Mouse (Mus musculus) hindbrain, embryonic 16.5 days (tissue): ENCODE data around the gene 1700001C19Rik. TPM values are rescaled to one million over a fixed set of nuclear protein-coding genes. Genes with fewer than 3 reads are reported as not detected.
A peak's percentile ranks its signal among the peaks of the same experiment; 100 is the strongest.

Experiments used
- ATAC-seq: fragments of 200-750 bp; cut with Nextera tagmentation; 2 replicates; pipeline ENCODE4 v1.8.0; 2017; ENCODE audit warnings: moderate TSS enrichment, moderate library complexity
- H3K27ac ChIP-seq: fragments of 300-500 bp; sonication (generic); 2 replicates; pipeline ENCODE4 v1.5.1; 2014; ENCODE audit warnings: low read depth, mild to moderate bottlenecking, control low read depth, low read length, moderate library complexity
- H3K27me3 ChIP-seq: fragments of 300-500 bp; sonication (generic); replicated peaks from 2 replicates; pipeline ENCODE4 v1.6.1; 2014; ENCODE audit warnings: low read length; ENCODE audit not compliant: control insufficient read depth, insufficient read depth
- H3K36me3 ChIP-seq: fragments of 300-500 bp; sonication (generic); 2 replicates; pipeline ENCODE4 v1.6.1; 2014; ENCODE audit warnings: mild to moderate bottlenecking, low read length, moderate library complexity, mixed read lengths; ENCODE audit not compliant: control insufficient read depth, insufficient read depth
- H3K4me1 ChIP-seq: fragments of 300-500 bp; sonication (generic); 2 replicates; pipeline ENCODE4 v1.6.1; 2014; ENCODE audit warnings: low read depth, low read length; ENCODE audit not compliant: control insufficient read depth, insufficient read depth
- H3K4me2 ChIP-seq: fragments of 300-500 bp; sonication (generic); 2 replicates; pipeline ENCODE4 v1.6.1; 2014; ENCODE audit warnings: mild to moderate bottlenecking, low read length, control low read depth, moderate library complexity
- H3K4me3 ChIP-seq: fragments of 300-500 bp; sonication (generic); 2 replicates; pipeline ENCODE4 v1.5.1; 2014; ENCODE audit warnings: mild to moderate bottlenecking, low read length, control low read depth, moderate library complexity
- H3K9ac ChIP-seq: fragments of 300-500 bp; sonication (generic); 2 replicates; pipeline ENCODE4 v1.6.1; 2014; ENCODE audit warnings: low read depth, mild to moderate bottlenecking, control low read depth, low read length, moderate library complexity
- H3K9me3 ChIP-seq: fragments of 300-500 bp; sonication (generic); 2 replicates; pipeline ENCODE4 v1.6.1; 2014; ENCODE audit warnings: mild to moderate bottlenecking, low read length, moderate library complexity; ENCODE audit not compliant: control insufficient read depth
- WGBS: fragments of 180-500 bp; shearing (Covaris S2); extraction: QIAGEN DNeasy Blood & Tissue Kit; methylation state at CpG from one replicate; pipeline ENCODE4 v1.1.7; 2014; 5-methylcytosine and 5-hydroxymethylcytosine counted together
- polyA plus RNA-seq: library from polyadenylated mRNA; unstranded; fragments of >200 nt; fragmentation: Nextera tagmentation; extraction: Ambion mirVana; gene quantifications from 2 replicates; pipeline ENCODE4 v1.2.1, GENCODE M21; 2015

Gene 1700001C19Rik
- polyA plus RNA-seq = 0.62 and 1.1 TPM in 2 replicates

DNA sequence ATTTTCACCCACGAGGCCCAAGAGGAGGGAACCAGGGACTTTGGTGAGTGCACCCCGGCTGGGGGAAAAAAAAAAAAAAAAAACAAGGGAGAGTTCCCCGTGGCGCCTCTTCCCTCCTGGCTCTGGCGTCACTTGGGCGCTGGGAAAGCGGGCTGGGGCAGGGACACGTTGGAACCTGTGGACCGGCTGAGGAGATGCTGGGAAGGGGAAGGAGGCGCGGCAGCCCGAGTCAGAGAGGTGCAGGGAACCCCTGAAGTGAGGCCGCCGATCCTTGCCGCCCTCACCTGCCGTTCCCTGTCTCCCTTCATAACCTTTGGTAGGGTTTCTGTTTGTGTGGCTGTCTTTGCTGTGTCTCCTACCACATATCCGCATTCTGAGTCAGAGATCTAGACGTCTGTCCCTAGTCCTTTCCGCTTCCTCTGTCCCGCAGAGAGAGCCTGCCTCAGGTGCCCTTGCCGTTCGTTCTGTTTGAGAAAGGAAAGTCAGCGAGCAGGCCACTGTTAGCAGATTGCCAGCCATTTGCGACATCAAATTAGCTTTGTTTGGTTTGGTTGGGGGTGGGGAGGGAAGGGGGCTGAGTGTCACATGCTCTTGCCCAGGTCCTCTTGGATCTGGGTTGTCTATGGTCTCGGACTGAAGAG is at the start of gene 1700001C19Rik:
TSS of gene 1700001C19Rik (minus strand) at position 470 of the 641 bp plus-strand sequence.
- Histone ChIP-seq H3K4me2 (peak within 1 kb of the TSS; percentile 91), H3K4me1 (peaks cover 12% of the 10 kb centered on the region), H3K36me3 (no peaks in the 10 kb centered on the region), H3K27ac (no peak within 1 kb of the TSS), H3K27me3 (peaks cover 13% of the 10 kb centered on the region), H3K9me3 (no peaks in the 10 kb centered on the region), H3K9ac (peak within 1 kb of the TSS; percentile 60), H3K4me3 (peak within 1 kb of the TSS; percentile 47)
- no peak for ATAC-seq
- 3% methylated on average over 24 of the region's 25 CpGs for WGBS

DNA sequence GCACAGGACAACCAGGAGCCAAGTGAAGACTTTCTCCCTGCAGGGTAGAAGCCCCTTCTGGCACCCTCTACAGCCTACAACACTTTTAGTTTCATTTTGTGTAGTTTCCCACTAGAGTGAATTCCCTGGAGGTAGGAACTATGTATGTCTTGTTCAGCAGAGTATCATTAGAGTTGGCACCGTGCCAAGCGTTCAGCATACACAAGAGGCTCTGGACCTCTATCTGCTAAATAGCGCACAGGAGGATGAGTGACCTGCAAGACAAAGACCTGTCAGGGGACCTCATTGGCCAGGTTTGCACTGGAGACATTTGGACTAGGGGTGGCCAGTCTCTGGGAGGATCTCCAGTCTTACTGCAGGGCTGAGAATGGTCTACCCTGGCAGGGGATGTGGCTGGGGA is 48.6 kb upstream of the 1700001C19Rik start:
- Histone ChIP-seq H3K9ac (no peak overlapping the region), H3K4me1 (no peaks in the 10 kb centered on the region), H3K4me2 (no peak overlapping the region), H3K9me3 (no peaks in the 10 kb centered on the region), H3K36me3 (peaks cover 12% of the 10 kb centered on the region), H3K4me3 (no peak overlapping the region), H3K27ac (no peak overlapping the region), H3K27me3 (no peaks in the 10 kb centered on the region)
- ATAC-seq = no peak; the same call in 1 of the 2 replicates
- 69% methylated on average over 3 of the region's 3 CpGs for WGBS

DNA sequence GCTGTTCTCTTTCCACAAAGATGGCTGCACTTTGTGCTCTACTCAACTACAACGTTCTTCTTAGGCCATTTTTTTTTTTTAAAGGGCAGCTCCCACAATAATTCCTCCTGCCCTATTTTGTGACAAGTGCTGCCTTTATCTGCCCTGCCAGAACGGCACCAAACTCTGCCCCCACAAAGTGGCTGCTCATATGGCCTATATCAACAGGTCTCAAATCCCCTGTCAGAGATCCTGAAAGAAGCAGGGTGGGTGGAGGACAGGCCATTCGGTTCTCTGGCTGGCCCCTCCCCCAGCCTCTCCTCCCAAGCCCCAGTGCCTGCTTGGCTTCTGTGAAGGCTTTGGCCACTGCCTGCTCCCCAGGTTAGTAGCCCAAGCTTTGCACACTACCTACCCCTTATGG is 47.8 kb upstream of the 1700001C19Rik start:
- WGBS = 10% methylated on average over 3 of the region's 3 CpGs
- Histone ChIP-seq H3K36me3 (peaks cover 12% of the 10 kb centered on the region), H3K9ac (no peak overlapping the region), H3K9me3 (no peaks in the 10 kb centered on the region), H3K4me3 (no peak overlapping the region), H3K27ac (no peak overlapping the region), H3K4me1 (no peaks in the 10 kb centered on the region), H3K4me2 (no peak overlapping the region), H3K27me3 (no peaks in the 10 kb centered on the region)
- ATAC-seq = no peak

DNA sequence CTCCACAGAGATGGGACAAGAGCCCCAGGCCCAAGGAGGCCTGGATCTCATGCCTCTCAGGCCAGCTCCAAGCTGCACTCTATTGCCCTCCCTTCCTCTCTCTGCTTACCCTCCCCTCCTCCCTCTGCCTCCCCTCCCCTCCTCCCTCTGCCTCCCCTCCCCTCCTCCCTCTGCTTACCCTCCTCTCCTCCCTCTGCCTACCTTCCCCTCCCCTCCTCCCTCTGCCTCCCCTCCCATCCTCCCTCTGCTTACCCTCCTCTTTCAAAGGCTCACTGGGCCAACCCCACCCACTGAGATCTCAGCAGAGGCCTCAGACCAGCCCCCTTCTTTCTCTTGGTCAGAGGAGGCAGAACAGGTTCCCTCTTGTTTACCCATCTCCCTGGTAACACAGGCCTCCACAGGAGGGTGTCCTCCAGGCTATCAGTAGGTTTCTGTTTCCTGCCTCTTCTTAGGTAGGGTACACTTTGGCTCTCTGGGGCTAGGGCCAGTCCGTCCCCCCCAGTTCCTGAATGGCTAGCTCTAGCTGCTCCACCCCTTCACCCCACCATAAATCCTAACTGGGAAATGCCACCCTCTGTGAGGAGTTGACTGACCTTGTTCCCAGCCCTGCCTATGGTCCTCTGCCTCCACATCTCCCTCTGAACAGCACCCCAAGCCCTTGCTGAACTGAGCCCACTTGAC is 47.2 kb upstream of the 1700001C19Rik start:
- no peaks in the 10 kb centered on the region for H3K4me1 ChIP-seq
- no peak overlapping the region for H3K9ac ChIP-seq
- no peak overlapping the region for H3K4me2 ChIP-seq
- ATAC-seq = peak; percentile 35; the same call in 1 of the 2 replicates
- H3K9me3 ChIP-seq = no peaks in the 10 kb centered on the region
- H3K36me3 ChIP-seq = peaks cover 6% of the 10 kb centered on the region; the same call in 1 of the 2 replicates
- no peak overlapping the region for H3K27ac ChIP-seq
- 8% methylated on average over 1 of the region's 1 CpGs for WGBS
- H3K27me3 ChIP-seq = no peaks in the 10 kb centered on the region
- H3K4me3 ChIP-seq = no peak overlapping the region

DNA sequence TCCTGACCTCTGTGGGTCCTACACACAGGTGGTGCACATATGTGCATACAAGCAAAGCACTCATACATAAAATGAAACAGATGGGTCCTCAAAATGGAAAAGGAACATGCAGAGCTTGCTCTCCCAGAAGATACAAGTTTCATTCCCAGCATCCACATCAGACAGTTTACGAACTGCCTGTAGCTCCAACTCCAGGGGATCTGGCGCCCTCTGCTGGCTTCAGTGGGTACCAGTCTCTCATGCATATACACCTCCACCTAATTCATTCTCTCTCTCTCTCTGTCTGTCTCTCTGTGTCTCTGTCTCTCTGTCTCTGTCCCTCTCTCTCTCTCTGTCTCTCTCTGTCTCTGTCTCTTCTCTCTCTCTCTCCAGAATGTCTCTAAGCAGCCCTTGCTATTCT is 45.2 kb upstream of the 1700001C19Rik start:
- Histone ChIP-seq H3K9ac (no peak overlapping the region), H3K27ac (no peak overlapping the region), H3K36me3 (no peaks in the 10 kb centered on the region), H3K4me1 (no peaks in the 10 kb centered on the region), H3K9me3 (no peaks in the 10 kb centered on the region), H3K4me3 (no peak overlapping the region), H3K4me2 (no peak overlapping the region), H3K27me3 (no peaks in the 10 kb centered on the region)
- ATAC-seq = no peak
- WGBS = 42% methylated on average over 2 of the region's 2 CpGs

DNA sequence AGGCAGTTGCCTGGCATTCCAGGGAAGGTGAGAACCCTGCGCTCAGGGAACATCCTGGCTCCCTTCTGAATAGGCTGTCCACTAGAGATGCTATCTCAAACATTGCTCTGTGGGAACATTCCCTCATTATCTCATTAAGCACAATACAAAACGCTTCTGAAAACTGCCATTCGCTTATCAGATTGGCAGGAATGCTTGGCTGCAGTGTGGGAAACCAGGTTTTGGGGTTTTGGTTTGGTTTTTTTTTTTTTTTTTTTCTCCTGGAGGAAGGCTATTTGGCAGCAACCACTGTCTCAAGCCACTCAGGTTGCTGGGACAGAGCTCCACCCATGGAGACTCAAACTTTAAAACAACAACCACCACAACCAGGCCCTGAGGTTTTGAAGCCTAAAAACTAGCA is 42.7 kb upstream of the 1700001C19Rik start:
- WGBS = 75% methylated on average over 3 of the region's 3 CpGs
- no peak overlapping the region for H3K4me2 ChIP-seq
- no peak overlapping the region for H3K9ac ChIP-seq
- H3K27ac ChIP-seq = no peak overlapping the region
- H3K36me3 ChIP-seq = no peaks in the 10 kb centered on the region
- H3K4me3 ChIP-seq = no peak overlapping the region
- ATAC-seq = no peak
- no peaks in the 10 kb centered on the region for H3K9me3 ChIP-seq
- no peaks in the 10 kb centered on the region for H3K4me1 ChIP-seq
- no peaks in the 10 kb centered on the region for H3K27me3 ChIP-seq

DNA sequence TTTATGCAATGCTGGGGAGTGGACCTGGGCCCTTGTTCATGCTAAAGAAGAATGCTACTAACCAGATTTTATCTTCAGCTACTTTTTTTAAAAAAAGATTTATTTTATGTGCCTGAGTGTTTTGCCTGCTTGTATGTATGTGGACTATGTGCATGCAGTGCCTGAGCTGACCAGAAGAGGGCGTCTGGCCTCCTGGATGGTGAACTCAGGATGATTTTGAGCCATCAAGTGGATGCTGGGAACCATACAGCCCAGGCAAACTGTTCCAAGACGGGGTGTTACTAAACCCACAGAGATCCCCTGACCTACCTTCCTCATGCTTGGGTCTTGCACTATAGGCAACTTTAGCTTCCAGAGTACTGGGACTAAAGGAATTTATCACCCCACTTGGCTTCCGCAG is 38.5 kb upstream of the 1700001C19Rik start:
- 59% methylated on average over 3 of the region's 3 CpGs for WGBS
- no peak for ATAC-seq

DNA sequence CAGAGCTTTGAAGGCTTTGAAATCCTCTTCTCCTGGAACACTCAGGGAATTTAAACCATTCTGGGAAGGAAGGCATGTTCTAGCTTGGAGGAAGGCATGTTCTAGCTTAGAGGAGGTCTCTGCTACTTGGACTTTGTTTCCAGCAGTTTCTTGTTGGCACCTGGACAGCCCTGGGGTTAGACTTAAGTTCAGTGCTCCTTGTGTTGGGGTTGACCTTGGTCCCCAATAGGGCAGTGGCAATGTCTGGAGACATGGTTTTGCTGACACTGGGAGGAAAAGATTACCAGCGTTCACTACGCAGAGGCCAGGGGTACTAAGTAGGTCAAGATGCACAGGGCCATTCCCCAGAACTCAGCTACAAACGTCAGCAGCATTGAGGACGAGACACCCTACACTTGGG is 38.0 kb upstream of the 1700001C19Rik start:
- Histone ChIP-seq H3K4me2 (no peak overlapping the region), H3K9ac (no peak overlapping the region), H3K27me3 (no peaks in the 10 kb centered on the region), H3K36me3 (no peaks in the 10 kb centered on the region), H3K9me3 (no peaks in the 10 kb centered on the region), H3K4me3 (no peak overlapping the region), H3K4me1 (no peaks in the 10 kb centered on the region), H3K27ac (no peak overlapping the region)
- no peak for ATAC-seq
- WGBS = 88% methylated on average over 4 of the region's 4 CpGs

More for the DNA sequence above, 38.5 kb upstream of the 1700001C19Rik start:
- no peaks in the 10 kb centered on the region for H3K36me3 ChIP-seq
- H3K4me2 ChIP-seq = no peak overlapping the region
- H3K4me3 ChIP-seq = no peak overlapping the region
- H3K9me3 ChIP-seq = no peaks in the 10 kb centered on the region
- no peaks in the 10 kb centered on the region for H3K4me1 ChIP-seq
- H3K9ac ChIP-seq = no peak overlapping the region
- no peaks in the 10 kb centered on the region for H3K27me3 ChIP-seq
- H3K27ac ChIP-seq = no peak overlapping the region

DNA sequence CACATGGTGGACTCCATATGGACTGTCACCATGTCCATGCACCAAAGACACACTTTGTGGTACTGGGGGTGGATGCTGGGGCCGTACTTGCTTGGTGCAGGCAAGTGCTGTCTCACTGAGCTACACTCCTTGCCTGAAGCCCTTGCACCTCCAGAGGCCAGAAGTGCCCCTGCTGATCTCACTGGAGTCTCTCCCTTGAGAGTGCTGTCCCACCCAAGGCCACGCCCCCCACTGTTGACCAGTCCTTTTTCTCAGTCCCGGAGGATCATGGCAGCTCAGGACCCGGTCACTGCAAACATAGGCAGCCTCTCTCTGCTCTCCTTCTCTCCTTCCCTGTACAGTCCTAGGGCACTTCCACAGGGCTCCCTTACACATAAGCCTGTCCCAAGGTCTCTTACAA is 37.1 kb upstream of the 1700001C19Rik start:
- Histone ChIP-seq H3K36me3 (no peaks in the 10 kb centered on the region), H3K9ac (no peak overlapping the region), H3K9me3 (no peaks in the 10 kb centered on the region), H3K27me3 (no peaks in the 10 kb centered on the region; the same call in 1 of the 2 replicates), H3K4me3 (no peak overlapping the region), H3K27ac (no peak overlapping the region), H3K4me2 (no peak overlapping the region), H3K4me1 (no peaks in the 10 kb centered on the region)
- ATAC-seq = no peak
- 73% methylated on average over 4 of the region's 4 CpGs for WGBS
